Mouse (Mus musculus) retina, postnatal 1 day (tissue): ENCODE results near the gene Apod.

Experiments used
- DNase-seq: peaks from one replicate; pipeline ENCODE4 v3.0.0-alpha.2; 2012

Apod gene

GRCm38 (mm10) chr16:31278581-31278980 is 36.0 kb downstream of the Apod start:
- DNase-seq = no peak

- DNase-seq = no peak
Observed at GRCm38 (mm10) chr16:31278081-31278480, 36.5 kb downstream of the Apod start.

- no peak for DNase-seq
Observed at GRCm38 (mm10) chr16:31276962-31277361, 37.6 kb downstream of the Apod start.

GRCm38 (mm10) chr16:31276539-31276938 is 38.1 kb downstream of the Apod start:
- DNase-seq = no peak

GRCm38 (mm10) chr16:31274674-31275460 is 39.7 kb downstream of the Apod start, which contains the start of gene Ppp1r2:
Gene Ppp1r2 (minus strand): TSS chr16:31275277.
- DNase-seq = peak; percentile 95

GRCm38 (mm10) chr16:31274084-31274483 is 40.5 kb downstream of the Apod start:
- peak; percentile 37 for DNase-seq

- DNase-seq = no peak
Observed at GRCm38 (mm10) chr16:31266692-31267091, 47.9 kb downstream of the Apod start.

GRCm38 (mm10) chr16:31256151-31256550 is 58.5 kb downstream of the Apod start:
- no peak for DNase-seq

GRCm38 (mm10) chr16:31255685-31256084 is 58.9 kb downstream of the Apod start:
- peak; percentile 27 for DNase-seq

- DNase-seq = no peak
Observed at GRCm38 (mm10) chr16:31249401-31249800, 65.2 kb downstream of the Apod start.

GRCm38 (mm10) chr16:31248717-31249116 is 65.9 kb downstream of the Apod start:
- DNase-seq = no peak

GRCm38 (mm10) chr16:31247442-31247841 is 67.2 kb downstream of the Apod start:
- DNase-seq = no peak
